ENCODE assay signal across 9 mouse cellular contexts in genomic region chrX:70330202-70330843, GRCm38 (mm10). TPM values are rescaled to one million over a fixed set of nuclear protein-coding genes. Genes with fewer than 3 reads are reported as not detected.
DNase-seq lines count a peak whose midpoint lies in the region; ATAC-seq and TF ChIP-seq lines count a peak whose summit lies in the region.
"Had no signal": no experiment of that assay in that cellular context is flagged by ENCODE, and none has a peak within 500 bp of the region (broad histone marks: within the 10 kb centered on the region; RNA-seq: fewer than 3 reads in every experiment).

No protein-coding gene starts in this region.

- H3K27ac ChIP-seq in thymus, adult 2 months (ENCODE audit: control insufficient read depth, insufficient read depth, low read length), result no peak overlapping the region
- no peak overlapping the region for H3K27ac ChIP-seq in cerebellum, adult 2 months (ENCODE audit: insufficient read depth, low read length)
- H3K27ac ChIP-seq in hindbrain, embryonic 16.5 days (ENCODE audit: low read depth, low read length), result no peak overlapping the region
- H3K27ac ChIP-seq in midbrain, embryonic 15.5 days, result no peak overlapping the region
- H3K27ac ChIP-seq: stomach, embryonic 15.5 days had no signal

- no peaks in the 10 kb centered on the region for H3K36me3 ChIP-seq in thymus, adult 2 months (ENCODE audit: control insufficient read depth, insufficient read depth, low read length)
- no peaks in the 10 kb centered on the region for H3K36me3 ChIP-seq in hindbrain, embryonic 16.5 days (ENCODE audit: control insufficient read depth, insufficient read depth, low read length)
- H3K36me3 ChIP-seq in midbrain, embryonic 15.5 days (replicated peaks), result no peaks in the 10 kb centered on the region
- H3K36me3 ChIP-seq: stomach, embryonic 15.5 days had no signal

- peak; percentile 57; the same call in 1 of the 2 replicates for TF ChIP-seq CTCF in thymus, adult 2 months (IDR thresholded peaks at IDR 0.05; ENCODE audit: borderline replicate concordance, control insufficient read depth, extremely low read depth, insufficient read depth, low read length, poor library complexity)
- TF ChIP-seq CTCF in cerebellum, adult 2 months (IDR thresholded peaks at IDR 0.05; ENCODE audit: borderline replicate concordance, insufficient read depth, low read depth, low read length), result peak; percentile 72

- H3K27me3 ChIP-seq in thymus, adult 2 months (ENCODE audit: control insufficient read depth, insufficient read depth, low read length), result no peaks in the 10 kb centered on the region
- H3K27me3 ChIP-seq in cerebellum, adult 2 months (ENCODE audit: control insufficient read depth, insufficient read depth, low read length), result no peaks in the 10 kb centered on the region
- H3K27me3 ChIP-seq in hindbrain, embryonic 16.5 days (replicated peaks; ENCODE audit: control insufficient read depth, insufficient read depth, low read length), result no peaks in the 10 kb centered on the region
- no peaks in the 10 kb centered on the region for H3K27me3 ChIP-seq in midbrain, embryonic 15.5 days (replicated peaks)
- H3K27me3 ChIP-seq: stomach, embryonic 15.5 days had no signal

- no peak for TF ChIP-seq POLR2A in thymus, adult 2 months (IDR thresholded peaks at IDR 0.05; ENCODE audit: control insufficient read depth, extremely low read depth, insufficient read depth, low read length, poor library complexity)
- TF ChIP-seq POLR2A in cerebellum, adult 2 months (IDR thresholded peaks at IDR 0.05; ENCODE audit: borderline replicate concordance, insufficient read depth, low read length), result no peak

- DNase-seq in thymus, adult 2 months, result peak; percentile 1
- no peak for DNase-seq in thymus, adult 18-20 months
- peak; percentile 78 to 79 for DNase-seq in cerebellum, adult 2 months
- peak; percentile 55 for DNase-seq in forelimb bud, embryonic 11.5 days (ENCODE audit: low read depth, low spot score)
- DNase-seq in left cerebral cortex, postnatal 10 days (ENCODE audit: extremely low spot score in 1 of 2, low spot score in 2 of 2), result peak; percentile 49 to 56
- DNase-seq in telencephalon, adult 2 months (ENCODE audit: low read depth, low spot score), result peak; percentile 22

- no peak overlapping the region for H3K9ac ChIP-seq in hindbrain, embryonic 16.5 days (ENCODE audit: low read depth, low read length)
- no peak overlapping the region for H3K9ac ChIP-seq in midbrain, embryonic 15.5 days
- H3K9ac ChIP-seq: stomach, embryonic 15.5 days had no signal

- H3K9me3 ChIP-seq in hindbrain, embryonic 16.5 days (ENCODE audit: control insufficient read depth, low read length), result no peaks in the 10 kb centered on the region
- no peaks in the 10 kb centered on the region for H3K9me3 ChIP-seq in midbrain, embryonic 15.5 days
- H3K9me3 ChIP-seq: stomach, embryonic 15.5 days had no signal

- no peak overlapping the region for H3K4me2 ChIP-seq in hindbrain, embryonic 16.5 days (ENCODE audit: low read length)
- H3K4me2 ChIP-seq in midbrain, embryonic 15.5 days, result no peak overlapping the region
- H3K4me2 ChIP-seq: stomach, embryonic 15.5 days had no signal

- H3K4me3 ChIP-seq in thymus, adult 2 months (ENCODE audit: control insufficient read depth, insufficient read depth, low read length), result no peak overlapping the region
- H3K4me3 ChIP-seq in cerebellum, adult 2 months (replicated peaks; ENCODE audit: insufficient read depth, low read depth, low read length), result no peak overlapping the region
- H3K4me3 ChIP-seq in hindbrain, embryonic 16.5 days (ENCODE audit: low read length), result no peak overlapping the region
- no peak overlapping the region for H3K4me3 ChIP-seq in midbrain, embryonic 15.5 days
- H3K4me3 ChIP-seq: stomach, embryonic 15.5 days had no signal

- WGBS in thymus, adult 2 months, result 21% methylated on average over 6 of the region's 6 CpGs
- WGBS in cerebellum, adult 2 months, result 11% methylated on average over 6 of the region's 6 CpGs
- WGBS in hindbrain, embryonic 16.5 days, result 18% methylated on average over 6 of the region's 6 CpGs
- 17% methylated on average over 6 of the region's 6 CpGs for WGBS in midbrain, embryonic 15.5 days

- ATAC-seq in hindbrain, embryonic 16.5 days, result peak; percentile 90
- ATAC-seq in midbrain, embryonic 15.5 days (replicated peaks), result peak; percentile 89

- no peaks in the 10 kb centered on the region for H3K4me1 ChIP-seq in thymus, adult 2 months (replicated peaks; ENCODE audit: control insufficient read depth, insufficient read depth, low read length)
- H3K4me1 ChIP-seq in cerebellum, adult 2 months (ENCODE audit: control insufficient read depth, insufficient read depth, low read length), result no peaks in the 10 kb centered on the region
- no peaks in the 10 kb centered on the region for H3K4me1 ChIP-seq in hindbrain, embryonic 16.5 days (ENCODE audit: control insufficient read depth, insufficient read depth, low read depth, low read length)
- H3K4me1 ChIP-seq in midbrain, embryonic 15.5 days, result no peaks in the 10 kb centered on the region
- H3K4me1 ChIP-seq: stomach, embryonic 15.5 days had no signal

- intact Hi-C loops in left cerebral cortex, postnatal 10 days (cut with DNase I), result loop anchor here (1.0 to 5.0 kb wide), 2 partner anchors 970 to 1493 kb away; partner anchors contain the start of gene Aff2

RNA-seq across cellular contexts. Expression of gene Ids, which starts 34.6 kb away (rescaled TPM):
- 19.4 and 21.6 TPM in 2 replicates for polyA plus RNA-seq in thymus, adult 2 months (2012; rRNA removed)
- polyA plus RNA-seq in cerebellum, adult 2 months (2012; rRNA removed), result 130 and 137 TPM in 2 replicates
- 14.5 and 17.7 TPM in 2 replicates for polyA plus RNA-seq in hindbrain, embryonic 16.5 days (2015; fragmentation: Nextera tagmentation; extraction: Ambion mirVana)
- total RNA-seq in left cerebral cortex, postnatal 10 days (2021), result 100 to 1,000 TPM; 376 to 413 TPM
- 16.5 and 16.9 TPM in 2 replicates for polyA plus RNA-seq in midbrain, embryonic 15.5 days (2015; fragmentation: Nextera tagmentation; extraction: Ambion mirVana)

RNA-seq across cellular contexts. Expression of gene 1110012L19Rik, which starts 55.4 kb away (rescaled TPM):
- 5.7 and 6.9 TPM in 2 replicates for polyA plus RNA-seq in thymus, adult 2 months (2012; rRNA removed)
- polyA plus RNA-seq in cerebellum, adult 2 months (2012; rRNA removed), result 20.5 and 22.9 TPM in 2 replicates
- 38.6 and 45.1 TPM in 2 replicates for polyA plus RNA-seq in hindbrain, embryonic 16.5 days (2015; fragmentation: Nextera tagmentation; extraction: Ambion mirVana)
- 10 to 100 TPM; 17.7 to 20.9 TPM for total RNA-seq in left cerebral cortex, postnatal 10 days (2021)
- polyA plus RNA-seq in midbrain, embryonic 15.5 days (2015; fragmentation: Nextera tagmentation; extraction: Ambion mirVana), result 35.3 and 40.2 TPM in 2 replicates

Comparison
In these comparisons a context has a peak if more than half of its experiments do, and no peak if none do; other contexts are left out.
1. DNase-seq: peak in thymus, adult 2 months (single experiment), cerebellum, adult 2 months (2 of 2), forelimb bud, embryonic 11.5 days (single experiment), left cerebral cortex, postnatal 10 days (2 of 2) and telencephalon, adult 2 months (single experiment); none in thymus, adult 18-20 months (0 of 2).